Mouse (Mus musculus): ENCODE measurements around the gene CN725425.
A peak's percentile ranks its signal among the peaks of the same experiment; 100 is the strongest.

The CN725425 gene

GRCm38 (mm10) chr15:91237294-91237693 is 38.0 kb downstream of the CN725425 start:
- no peak for DNase-seq

GRCm38 (mm10) chr15:91240683-91241335 is 41.5 kb downstream of the CN725425 start:
- DNase-seq = no peak

GRCm38 (mm10) chr15:91250815-91251214 is 51.5 kb downstream of the CN725425 start:
- no peak for DNase-seq

- no peak for DNase-seq
Observed at GRCm38 (mm10) chr15:91251544-91252408, 52.5 kb downstream of the CN725425 start.

GRCm38 (mm10) chr15:91252956-91253355 is 53.7 kb downstream of the CN725425 start:
- DNase-seq = peak; percentile 13

- no peak for DNase-seq
Observed at GRCm38 (mm10) chr15:91255308-91255707, 56.0 kb downstream of the CN725425 start.

- peak; percentile 20 for DNase-seq
Observed at GRCm38 (mm10) chr15:91257140-91257539, 57.8 kb downstream of the CN725425 start.

GRCm38 (mm10) chr15:91260578-91260977 is 61.3 kb downstream of the CN725425 start:
- DNase-seq = no peak

GRCm38 (mm10) chr15:91263926-91264325 is 64.6 kb downstream of the CN725425 start:
- DNase-seq = no peak

- DNase-seq = no peak
Observed at GRCm38 (mm10) chr15:91268532-91268931, 69.2 kb downstream of the CN725425 start.

GRCm38 (mm10) chr15:91275961-91276360 is 76.7 kb downstream of the CN725425 start:
- DNase-seq = no peak

- no peak for DNase-seq
Observed at GRCm38 (mm10) chr15:91279571-91279970, 80.3 kb downstream of the CN725425 start.

GRCm38 (mm10) chr15:91281521-91281920 is 82.2 kb downstream of the CN725425 start:
- DNase-seq = no peak

- DNase-seq = no peak
Observed at GRCm38 (mm10) chr15:91282822-91283221, 83.5 kb downstream of the CN725425 start.

GRCm38 (mm10) chr15:91283418-91283817 is 84.1 kb downstream of the CN725425 start:
- DNase-seq = no peak

- no peak for DNase-seq
Observed at GRCm38 (mm10) chr15:91299319-91299835, 100.1 kb downstream of the CN725425 start.

- peak; percentile 83 for DNase-seq
Observed at GRCm38 (mm10) chr15:91301366-91301765, 102.1 kb downstream of the CN725425 start.

- peak; percentile 78 for DNase-seq
Observed at GRCm38 (mm10) chr15:91304296-91304852, 105.1 kb downstream of the CN725425 start.
